Mouse (Mus musculus): ENCODE data around the gene Zbtb14.

Gene Zbtb14

DNA sequence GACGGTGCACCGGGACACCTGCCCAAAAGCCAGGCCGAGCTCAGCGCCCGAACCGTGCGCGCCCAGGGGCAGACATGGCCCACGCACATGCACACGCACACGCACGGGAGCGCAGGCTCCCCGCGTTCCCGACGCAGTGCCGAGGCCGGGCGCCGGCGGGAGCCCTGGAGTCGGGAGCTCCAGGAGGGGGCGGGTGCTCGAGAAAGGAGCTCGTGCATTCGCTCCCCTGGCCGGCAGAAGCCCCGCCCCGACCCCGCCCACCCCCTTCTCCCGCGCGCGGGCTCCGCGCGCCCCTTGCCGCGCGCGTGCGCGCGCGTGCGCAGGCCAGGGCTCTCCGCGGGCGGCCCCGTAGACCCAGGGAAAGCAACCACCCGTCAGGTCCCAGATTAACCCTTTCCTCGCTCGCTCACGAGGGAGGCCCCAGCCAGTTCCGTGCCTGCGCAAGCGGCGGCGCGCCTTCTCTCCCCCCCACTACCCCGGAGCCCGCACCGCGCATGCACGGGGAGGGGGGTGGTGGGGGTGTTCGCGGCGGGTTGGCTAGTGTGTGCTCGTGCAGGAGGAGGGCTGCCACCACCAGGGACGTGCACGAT lies at the start of gene Zbtb14:
TSS of gene Zbtb14 (plus strand) at position 540 of the 590 bp plus-strand sequence.
- in situ Hi-C loops (cut with MboI; ENCODE audit: low pct_unique_long_range_greater_than_20kb in 1 of 2, low sequenced_read_pairs in 2 of 2, unreplicated experiment in 1 of 2): no loop called here

- in situ Hi-C loops (cut with MboI; ENCODE audit: low pct_unique_long_range_greater_than_20kb in 1 of 2, low sequenced_read_pairs in 2 of 2, unreplicated experiment in 1 of 2): no loop called here
Measured at GRCm38 (mm10) chr17:69346056-69346455, 36.8 kb upstream of the Zbtb14 start.

- in situ Hi-C loops (cut with MboI; ENCODE audit: low pct_unique_long_range_greater_than_20kb in 1 of 2, low sequenced_read_pairs in 2 of 2, unreplicated experiment in 1 of 2): no loop called here
Measured at GRCm38 (mm10) chr17:69349014-69349531, 33.8 kb upstream of the Zbtb14 start.

- in situ Hi-C loops (cut with MboI; ENCODE audit: low pct_unique_long_range_greater_than_20kb in 1 of 2, low sequenced_read_pairs in 2 of 2, unreplicated experiment in 1 of 2): no loop called here
Measured at GRCm38 (mm10) chr17:69365049-69365448, 17.8 kb upstream of the Zbtb14 start.

DNA sequence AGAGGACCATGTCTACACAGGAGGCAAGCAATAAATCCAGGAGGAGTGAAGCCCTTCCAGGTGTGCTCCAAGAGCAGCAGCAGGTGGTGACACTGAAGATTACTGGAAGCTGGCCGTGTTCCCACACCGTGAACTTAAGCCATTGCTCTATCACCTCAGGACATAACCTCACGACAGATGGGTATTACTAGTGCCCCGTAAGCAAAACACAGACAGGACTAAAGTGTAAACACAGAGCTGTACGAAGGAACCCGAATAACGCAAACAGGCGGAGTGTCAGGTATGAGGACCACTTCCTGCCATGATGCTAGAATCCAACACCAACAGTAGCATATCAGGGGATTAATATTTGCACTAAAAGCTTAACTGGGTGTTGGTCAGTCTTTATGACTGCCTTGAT lies 2.0 kb upstream of the Zbtb14 start:
- in situ Hi-C loops (cut with MboI; ENCODE audit: low pct_unique_long_range_greater_than_20kb in 1 of 2, low sequenced_read_pairs in 2 of 2, unreplicated experiment in 1 of 2): no loop called here

DNA sequence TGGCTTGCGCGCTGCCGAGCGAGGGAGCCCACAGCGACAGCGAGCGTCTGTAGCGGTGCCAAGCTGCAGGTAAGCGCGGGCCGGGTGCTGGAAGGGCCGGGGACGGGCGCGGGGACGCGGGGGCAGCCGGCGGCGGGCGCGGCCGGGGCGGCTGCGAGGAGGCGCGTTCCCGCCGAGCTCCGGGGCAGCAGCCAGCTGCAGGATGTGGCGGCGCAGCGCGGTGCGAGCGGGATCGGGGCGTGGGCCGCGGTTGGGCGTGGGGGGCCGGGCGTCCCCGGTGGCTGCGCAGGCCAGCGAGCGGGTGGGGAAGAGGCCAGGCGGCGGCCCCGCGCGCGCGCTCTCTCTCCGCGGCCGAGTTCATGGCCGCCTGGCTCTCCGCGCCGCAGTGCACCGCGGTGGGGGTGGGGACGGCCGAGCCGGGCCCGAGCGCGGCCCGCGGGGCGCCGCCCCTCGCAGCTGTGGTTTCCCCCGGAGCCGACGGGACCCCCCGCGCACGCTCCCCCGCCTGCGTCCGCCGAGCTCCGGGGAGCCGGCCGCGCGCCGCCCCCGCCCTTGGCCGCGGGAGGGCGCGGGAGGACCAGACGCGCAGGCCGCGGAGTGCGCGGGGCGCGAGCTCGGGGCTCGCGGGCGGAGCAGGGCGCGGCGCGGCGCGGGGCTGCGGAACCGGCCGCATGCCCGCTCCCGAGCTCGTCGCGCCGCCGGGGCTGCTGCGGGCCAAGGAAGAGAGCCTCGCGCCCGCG lies 521 bp downstream of the Zbtb14 start:
- in situ Hi-C loops (cut with MboI; ENCODE audit: low pct_unique_long_range_greater_than_20kb in 1 of 2, low sequenced_read_pairs in 2 of 2, unreplicated experiment in 1 of 2): no loop called here

GRCm38 (mm10) chr17:69383941-69384665 lies 1.3 kb downstream of the Zbtb14 start:
- in situ Hi-C loops (cut with MboI; ENCODE audit: low pct_unique_long_range_greater_than_20kb in 1 of 2, low sequenced_read_pairs in 2 of 2, unreplicated experiment in 1 of 2): no loop called here

- in situ Hi-C loops (cut with MboI; ENCODE audit: low pct_unique_long_range_greater_than_20kb in 1 of 2, low sequenced_read_pairs in 2 of 2, unreplicated experiment in 1 of 2): no loop called here
Measured at GRCm38 (mm10) chr17:69396147-69397033, 13.5 kb downstream of the Zbtb14 start.

GRCm38 (mm10) chr17:69397163-69397562 lies 14.3 kb downstream of the Zbtb14 start:
- in situ Hi-C loops (cut with MboI; ENCODE audit: low pct_unique_long_range_greater_than_20kb in 1 of 2, low sequenced_read_pairs in 2 of 2, unreplicated experiment in 1 of 2): no loop called here

DNA sequence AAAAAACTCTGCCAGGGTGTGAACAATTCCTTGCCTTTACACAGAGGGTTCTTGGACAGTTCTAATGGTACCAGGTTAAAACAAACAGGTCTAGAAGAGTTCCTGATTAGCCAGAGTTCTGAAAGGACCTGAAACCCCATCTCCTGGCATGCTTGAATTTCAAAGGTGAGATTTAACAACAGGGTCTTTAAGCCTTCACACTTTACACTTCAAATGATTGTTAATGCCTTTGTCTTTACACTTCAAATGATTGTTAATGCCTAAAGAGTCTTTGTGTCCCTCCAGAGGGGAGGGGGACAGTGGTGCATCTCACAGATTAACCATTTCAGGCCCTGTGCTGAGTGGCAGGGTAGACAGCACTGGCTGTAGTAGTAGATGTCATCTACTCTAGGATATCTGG lies 15.2 kb downstream of the Zbtb14 start:
- in situ Hi-C loops (cut with MboI; ENCODE audit: low pct_unique_long_range_greater_than_20kb in 1 of 2, low sequenced_read_pairs in 2 of 2, unreplicated experiment in 1 of 2): no loop called here

DNA sequence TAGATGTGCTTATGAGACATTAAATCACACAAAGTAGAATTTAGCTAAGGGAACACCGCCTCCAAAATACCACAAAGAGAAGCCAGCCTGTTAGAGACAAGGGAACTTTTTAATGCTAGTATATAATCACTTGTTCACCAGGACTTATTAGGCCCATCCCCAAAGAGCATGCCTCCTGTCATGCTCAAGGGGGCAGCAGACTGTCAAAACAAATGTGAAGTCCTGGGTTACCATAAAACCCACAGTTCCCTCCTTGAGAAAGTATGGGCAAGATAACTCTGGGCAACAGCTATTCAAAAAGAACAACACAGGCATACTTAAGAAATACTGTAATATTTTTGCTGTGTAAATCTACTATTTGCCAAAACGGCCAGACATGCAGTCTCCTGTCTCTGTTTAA lies 18.3 kb downstream of the Zbtb14 start:
- in situ Hi-C loops (cut with MboI; ENCODE audit: low pct_unique_long_range_greater_than_20kb in 1 of 2, low sequenced_read_pairs in 2 of 2, unreplicated experiment in 1 of 2): no loop called here

DNA sequence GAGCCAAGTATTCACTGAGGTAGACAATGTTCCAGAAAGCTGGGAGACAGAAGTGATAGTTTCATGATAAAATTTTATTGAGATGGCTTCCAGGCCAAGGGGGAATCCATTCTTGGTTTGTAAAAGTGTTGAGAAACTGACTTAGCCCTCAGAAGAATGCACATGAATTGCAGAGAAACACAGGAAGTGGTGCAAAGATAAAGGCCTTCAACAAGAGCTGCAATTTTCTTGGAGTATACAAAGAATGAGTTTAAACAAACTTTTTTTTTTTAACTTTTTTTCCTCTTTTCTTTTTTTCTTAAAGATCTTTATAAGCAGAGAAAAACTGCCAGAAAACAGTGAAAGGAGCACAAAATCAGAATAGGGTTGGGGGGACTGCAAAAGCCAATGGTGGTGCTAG lies 33.3 kb downstream of the Zbtb14 start:
- in situ Hi-C loops (cut with MboI; ENCODE audit: low pct_unique_long_range_greater_than_20kb in 1 of 2, low sequenced_read_pairs in 2 of 2, unreplicated experiment in 1 of 2): no loop called here

DNA sequence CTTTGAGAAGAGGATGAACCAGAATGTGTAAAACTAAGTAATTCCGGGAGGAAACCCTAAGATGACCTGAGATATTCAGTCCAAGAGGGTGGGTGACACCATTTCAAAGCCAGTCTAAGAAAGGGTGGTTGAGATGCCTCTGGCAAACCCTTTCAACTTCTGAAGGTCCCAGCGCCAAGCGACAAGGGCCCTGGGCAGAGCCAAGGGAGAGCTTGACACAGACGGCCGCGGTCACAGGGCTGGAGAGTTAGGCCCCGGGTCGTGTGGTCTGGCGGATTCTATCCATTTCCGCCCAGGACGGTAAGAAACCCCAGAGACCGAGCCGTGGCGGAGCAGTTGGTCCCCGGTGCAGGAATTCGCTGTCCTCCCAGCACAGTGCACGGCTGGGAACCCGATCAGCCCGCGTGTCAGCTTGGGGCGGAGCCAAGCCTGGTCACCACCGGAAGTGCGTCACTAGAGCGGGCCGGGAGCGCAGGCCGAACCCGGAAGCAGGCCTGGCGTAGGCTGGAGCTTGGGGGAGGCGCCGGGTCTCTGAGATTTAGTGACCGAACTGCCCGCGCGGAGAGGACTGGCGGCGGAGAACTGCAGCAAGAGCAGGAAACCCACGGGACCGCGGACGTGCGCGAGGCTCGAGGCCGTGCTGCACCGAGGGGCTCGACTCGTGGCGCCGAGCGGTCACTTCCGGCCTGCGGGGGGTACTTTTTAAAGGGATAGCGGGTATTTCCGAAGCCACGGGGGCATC lies 34.2 kb downstream of the Zbtb14 start:
- in situ Hi-C loops (cut with MboI; ENCODE audit: low pct_unique_long_range_greater_than_20kb in 1 of 2, low sequenced_read_pairs in 2 of 2, unreplicated experiment in 1 of 2): no loop called here

DNA sequence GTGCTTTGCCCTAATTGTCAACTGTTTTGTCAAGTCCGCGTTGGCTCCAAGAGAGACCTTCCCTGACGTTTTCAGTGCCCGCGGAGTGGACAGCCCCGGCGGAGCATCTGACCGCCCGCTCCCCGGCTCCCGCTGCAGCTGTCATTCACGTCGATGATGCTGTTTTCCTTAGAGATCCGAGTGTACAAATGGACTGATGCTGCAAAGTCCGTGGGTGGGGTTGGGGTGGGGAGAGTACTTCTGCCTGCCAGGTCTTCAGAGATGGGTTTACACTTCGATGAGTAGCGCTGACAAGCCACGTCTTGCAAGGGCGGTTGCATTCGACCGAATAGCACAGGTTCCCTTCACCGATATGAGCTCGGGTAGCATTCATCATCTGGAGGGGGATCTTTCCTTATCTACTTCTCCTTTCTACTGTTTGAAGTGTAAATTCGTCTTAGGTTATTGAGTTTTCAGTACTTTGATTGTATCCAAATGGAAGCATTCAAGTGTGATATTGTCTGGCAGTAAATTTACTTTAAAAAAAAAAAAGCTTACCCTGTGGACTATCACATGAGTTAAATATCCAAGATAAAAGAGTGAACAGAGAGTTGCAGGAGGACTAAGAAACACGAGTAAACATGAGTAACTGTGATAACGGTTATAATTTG lies 35.0 kb downstream of the Zbtb14 start:
- in situ Hi-C loops (cut with MboI; ENCODE audit: low pct_unique_long_range_greater_than_20kb in 1 of 2, low sequenced_read_pairs in 2 of 2, unreplicated experiment in 1 of 2): no loop called here

- in situ Hi-C loops (cut with MboI; ENCODE audit: low pct_unique_long_range_greater_than_20kb in 1 of 2, low sequenced_read_pairs in 2 of 2, unreplicated experiment in 1 of 2): no loop called here
Measured at GRCm38 (mm10) chr17:69421592-69421991, 38.7 kb downstream of the Zbtb14 start.

GRCm38 (mm10) chr17:69437836-69438235 lies 55.0 kb downstream of the Zbtb14 start:
- in situ Hi-C loops (cut with MboI; ENCODE audit: low pct_unique_long_range_greater_than_20kb in 1 of 2, low sequenced_read_pairs in 2 of 2, unreplicated experiment in 1 of 2): no loop called here

DNA sequence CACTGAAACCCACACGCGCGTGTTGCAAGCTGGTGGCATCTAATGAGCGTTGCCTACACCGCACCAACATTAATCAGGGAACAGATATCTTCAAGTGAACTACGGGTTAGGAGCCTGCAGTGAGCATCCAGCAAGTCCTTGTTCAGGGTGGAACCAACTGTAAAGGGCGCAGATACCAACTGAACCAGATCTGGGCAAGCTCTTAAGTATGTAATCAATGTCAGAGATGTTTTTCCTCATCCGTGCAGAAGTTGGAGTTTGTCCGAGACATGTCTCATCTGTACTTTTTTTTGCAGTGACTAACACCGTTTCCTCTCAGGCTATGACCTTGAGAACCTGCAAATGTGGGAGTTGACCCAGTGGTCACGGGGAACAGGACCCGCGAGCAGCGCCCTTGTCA lies 55.6 kb downstream of the Zbtb14 start:
- in situ Hi-C loops (cut with MboI; ENCODE audit: low pct_unique_long_range_greater_than_20kb in 1 of 2, low sequenced_read_pairs in 2 of 2, unreplicated experiment in 1 of 2): no loop called here
